Mouse (Mus musculus): ENCODE measurements at regions not wholly inside any gene's neighbourhood (a gene's known extent, or its start where the extent isn't known, plus 50 kb on each side); places are given as distances from the start of the nearest gene placed in this dataset.

- TF ChIP-seq EP300 (IDR thresholded peaks at IDR 0.05; ENCODE audit: low read length) (no peak), CTCF (conservative IDR thresholded peaks at IDR 0.05 in 1 of 2, IDR thresholded peaks at IDR 0.05 in 1 of 2; ENCODE audit: low read depth in 2 of 2, low read length in 2 of 2) (no peak), POLR2A (IDR thresholded peaks at IDR 0.05; ENCODE audit: low read depth, low read length) (no peak), UBTF (IDR thresholded peaks at IDR 0.05; ENCODE audit: low read depth, low read length) (no peak), NELFE (IDR thresholded peaks at IDR 0.05; ENCODE audit: low read depth, low read length) (no peak), TCF12 (IDR thresholded peaks at IDR 0.05; ENCODE audit: low read depth, low read length) (no peak), ZKSCAN1 (IDR thresholded peaks at IDR 0.05; ENCODE audit: borderline replicate concordance, low read depth, low read length) (no peak)
Observed at GRCm38 (mm10) chr3:156214823-156215222, 346.8 kb upstream of the Negr1 start.

All from CH12.LX (cell line).